Mouse (Mus musculus) C2C12 (cell line): ENCODE results near the gene Sec14l2.

Experiments used
- CTCF ChIP-seq: IDR thresholded peaks from one replicate; pipeline ENCODE4 v1.5.1; 2011; ENCODE audit not compliant: control insufficient read depth, insufficient read depth, insufficient read length
- MAX ChIP-seq: IDR thresholded peaks from one replicate; pipeline ENCODE4 v1.6.1; 2011; ENCODE audit warnings: mild to moderate bottlenecking, control low read depth
- MYOD1 ChIP-seq: IDR thresholded peaks from one replicate; pipeline ENCODE4 v1.6.1; 2011; ENCODE audit warnings: low read depth; ENCODE audit not compliant: control insufficient read depth, insufficient read length
- USF1 ChIP-seq: IDR thresholded peaks from one replicate; pipeline ENCODE4 v1.6.1; 2011; ENCODE audit warnings: low read depth, mild to moderate bottlenecking, control low read depth, moderate library complexity

DNA sequence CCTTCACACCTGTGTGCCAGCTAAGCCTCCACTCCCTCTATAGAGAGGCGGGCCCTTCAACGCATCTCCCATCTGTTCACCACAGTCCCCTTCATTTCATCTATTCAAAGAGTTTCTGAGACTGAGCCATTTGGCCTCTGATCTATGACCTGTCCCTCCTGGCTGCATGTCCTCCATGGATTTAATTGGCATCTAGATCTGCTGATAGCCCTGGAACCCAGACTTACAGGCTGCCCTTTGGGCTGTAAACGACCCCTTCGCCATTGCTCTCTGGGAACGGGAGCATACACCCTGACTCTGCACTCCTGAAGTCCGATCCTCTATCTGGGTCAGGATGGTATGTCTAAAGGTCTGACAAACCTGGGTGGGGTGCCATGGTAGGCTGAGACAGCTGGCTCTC, 10.4 kb downstream of the Sec14l2 start:
- TF ChIP-seq CTCF (no peak), MAX (no peak), USF1 (no peak), MYOD1 (no peak)
